Mouse (Mus musculus) heart, embryonic 11.5 days (tissue): ENCODE measurements at regions not wholly inside any gene's neighbourhood (a gene's known extent, or its start where the extent isn't known, plus 50 kb on each side); places are given as distances from the start of the nearest gene placed in this dataset.

Experiments
- ATAC-seq: fragments of 200-750 bp; cut with Nextera tagmentation; replicated peaks from 2 replicates; pipeline ENCODE4 v1.8.0; 2017; ENCODE audit warnings: moderate library complexity; ENCODE audit not compliant: insufficient number of reproducible peaks, low FRiP score, low TSS enrichment
- H3K27ac ChIP-seq: fragments of 300-500 bp; sonication (generic); 2 replicates; pipeline ENCODE4 v1.5.1; 2014; ENCODE audit warnings: mild to moderate bottlenecking, low read depth, low read length
- H3K27me3 ChIP-seq: fragments of 300-500 bp; sonication (generic); 2 replicates; pipeline ENCODE4 v1.6.1; 2014; ENCODE audit warnings: mild to moderate bottlenecking, low read length, mixed read lengths; ENCODE audit not compliant: control insufficient read depth, insufficient read depth
- H3K36me3 ChIP-seq: fragments of 300-500 bp; sonication (generic); 2 replicates; pipeline ENCODE4 v1.6.1; 2014; ENCODE audit warnings: mild to moderate bottlenecking, low read length, moderate library complexity, mixed read lengths; ENCODE audit not compliant: control insufficient read depth, insufficient read depth
- H3K4me1 ChIP-seq: fragments of 300-500 bp; sonication (generic); 2 replicates; pipeline ENCODE4 v1.6.1; 2014; ENCODE audit warnings: low read length; ENCODE audit not compliant: control insufficient read depth, insufficient read depth
- H3K4me2 ChIP-seq: fragments of 300-500 bp; sonication (generic); 2 replicates; pipeline ENCODE4 v1.6.1; 2014; ENCODE audit warnings: mild to moderate bottlenecking, moderate library complexity
- H3K4me3 ChIP-seq: fragments of 300-500 bp; sonication (generic); 2 replicates; pipeline ENCODE4 v1.5.1; 2014; ENCODE audit warnings: low read depth, low read length
- H3K9ac ChIP-seq: fragments of 300-500 bp; sonication (generic); 2 replicates; pipeline ENCODE4 v1.6.1; 2014; ENCODE audit warnings: mild to moderate bottlenecking, low read depth, low read length, moderate library complexity
- H3K9me3 ChIP-seq: fragments of 300-500 bp; sonication (generic); replicated peaks from 2 replicates; pipeline ENCODE4 v1.6.1; 2016; ENCODE audit warnings: low read length; ENCODE audit not compliant: control insufficient read depth
- WGBS: fragments of 180-500 bp; shearing (Covaris S2); extraction: QIAGEN DNeasy Blood & Tissue Kit; methylation state at CpG from one replicate; pipeline ENCODE4 v1.1.7; 2014; ENCODE audit not compliant: insufficient replicate concordance; 5-methylcytosine and 5-hydroxymethylcytosine counted together

- no peaks in the 10 kb centered on the region for H3K9me3 ChIP-seq
- H3K36me3 ChIP-seq = no peaks in the 10 kb centered on the region
- WGBS = 65% methylated on average over 2 of the region's 2 CpGs
- no peak overlapping the region for H3K4me2 ChIP-seq
- H3K4me1 ChIP-seq = no peaks in the 10 kb centered on the region
- no peak overlapping the region for H3K4me3 ChIP-seq
- no peaks in the 10 kb centered on the region for H3K27me3 ChIP-seq
- H3K27ac ChIP-seq = no peak overlapping the region
- no peak overlapping the region for H3K9ac ChIP-seq
- no peak for ATAC-seq
Measured at GRCm38 (mm10) chr5:129393150-129393549, 107.9 kb upstream of the Sfswap start.

GRCm38 (mm10) chr5:129393606-129394255, 107.3 kb upstream of the Sfswap start:
- 71% methylated on average over 9 of the region's 9 CpGs for WGBS
- H3K4me2 ChIP-seq = no peak overlapping the region
- H3K4me3 ChIP-seq = no peak overlapping the region
- ATAC-seq = no peak
- no peak overlapping the region for H3K27ac ChIP-seq
- H3K9ac ChIP-seq = no peak overlapping the region
- no peaks in the 10 kb centered on the region for H3K9me3 ChIP-seq
- no peaks in the 10 kb centered on the region for H3K36me3 ChIP-seq
- H3K4me1 ChIP-seq = no peaks in the 10 kb centered on the region
- no peaks in the 10 kb centered on the region for H3K27me3 ChIP-seq

GRCm38 (mm10) chr5:129394416-129394815, 106.6 kb upstream of the Sfswap start:
- H3K4me2 ChIP-seq = no peak overlapping the region
- no peaks in the 10 kb centered on the region for H3K36me3 ChIP-seq
- H3K27ac ChIP-seq = no peak overlapping the region
- WGBS = 67% methylated on average over 4 of the region's 4 CpGs
- no peak overlapping the region for H3K4me3 ChIP-seq
- H3K4me1 ChIP-seq = no peaks in the 10 kb centered on the region
- ATAC-seq = no peak
- H3K9ac ChIP-seq = no peak overlapping the region
- no peaks in the 10 kb centered on the region for H3K27me3 ChIP-seq
- no peaks in the 10 kb centered on the region for H3K9me3 ChIP-seq

- Histone ChIP-seq H3K36me3 (no peaks in the 10 kb centered on the region), H3K9me3 (no peaks in the 10 kb centered on the region), H3K4me3 (no peak overlapping the region), H3K4me2 (no peak overlapping the region), H3K9ac (no peak overlapping the region), H3K4me1 (no peaks in the 10 kb centered on the region), H3K27me3 (no peaks in the 10 kb centered on the region), H3K27ac (no peak overlapping the region)
- no peak for ATAC-seq
- WGBS = 78% methylated on average over 1 of the region's 1 CpGs
Measured at GRCm38 (mm10) chr5:129397311-129397710, 103.7 kb upstream of the Sfswap start.

DNA sequence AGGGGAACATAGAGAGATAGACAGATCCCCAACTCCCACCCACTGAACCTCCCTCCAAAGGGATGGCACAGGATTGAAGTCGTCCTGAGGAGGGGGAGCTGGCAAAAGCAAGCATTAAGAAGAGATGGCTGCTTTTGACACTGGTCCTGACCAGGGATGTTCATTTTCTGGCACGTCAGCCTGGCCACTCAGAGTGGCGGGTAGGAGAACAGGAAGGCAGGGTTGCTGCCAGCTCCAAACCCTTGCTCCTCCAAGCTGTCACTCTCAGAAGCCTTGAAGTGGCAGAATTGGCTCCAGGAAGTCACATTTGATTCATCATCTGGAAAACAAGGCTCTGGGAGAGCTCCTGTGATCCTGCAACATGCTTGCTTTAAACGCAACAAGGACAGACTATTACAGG, 94.8 kb upstream of the Sfswap start:
- Histone ChIP-seq H3K4me1 (no peaks in the 10 kb centered on the region), H3K4me2 (no peak overlapping the region), H3K27ac (no peak overlapping the region), H3K27me3 (no peaks in the 10 kb centered on the region), H3K4me3 (no peak overlapping the region), H3K9ac (no peak overlapping the region), H3K36me3 (no peaks in the 10 kb centered on the region), H3K9me3 (no peaks in the 10 kb centered on the region)
- 53% methylated on average over 4 of the region's 4 CpGs for WGBS
- ATAC-seq = no peak

DNA sequence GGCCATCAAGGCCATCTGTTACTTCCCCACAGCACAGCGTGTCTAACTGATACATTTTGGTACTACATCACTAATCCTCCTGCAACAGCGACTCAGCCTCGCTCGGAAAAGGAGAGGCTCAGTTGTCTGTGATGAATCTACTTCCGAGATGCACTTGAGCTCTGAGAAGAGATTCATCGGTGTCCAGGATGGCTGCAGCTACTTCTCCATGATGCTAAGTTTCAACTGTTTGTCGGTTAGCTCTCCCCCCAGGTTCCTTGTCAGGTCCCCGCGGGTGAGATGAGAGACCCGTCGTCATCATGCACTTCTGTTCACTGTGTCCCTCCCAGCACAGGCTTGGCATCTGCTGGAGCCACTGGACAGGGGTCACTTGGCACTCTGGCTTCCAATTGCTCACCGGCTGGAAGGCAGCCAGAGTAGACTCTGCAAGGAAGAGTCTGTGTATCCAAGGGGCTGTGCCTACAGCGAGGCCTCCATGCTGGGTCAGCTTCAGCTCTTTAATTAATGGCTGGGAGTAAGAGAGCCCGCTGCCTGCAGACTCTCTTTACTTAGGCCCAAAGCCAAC, 91.5 kb upstream of the Sfswap start:
- no peaks in the 10 kb centered on the region for H3K27me3 ChIP-seq
- no peak overlapping the region for H3K27ac ChIP-seq
- no peaks in the 10 kb centered on the region for H3K36me3 ChIP-seq
- H3K9ac ChIP-seq = no peak overlapping the region
- no peak overlapping the region for H3K4me2 ChIP-seq
- no peaks in the 10 kb centered on the region for H3K9me3 ChIP-seq
- no peak overlapping the region for H3K4me3 ChIP-seq
- WGBS = 69% methylated on average over 14 of the region's 14 CpGs
- no peak; the same call in 1 of the 2 replicates for ATAC-seq
- no peaks in the 10 kb centered on the region; the same call in 1 of the 2 replicates for H3K4me1 ChIP-seq

GRCm38 (mm10) chr5:129412161-129412560, 88.9 kb upstream of the Sfswap start:
- H3K4me3 ChIP-seq = no peak overlapping the region
- H3K4me2 ChIP-seq = no peak overlapping the region
- ATAC-seq = no peak
- 90% methylated on average over 6 of the region's 6 CpGs for WGBS
- H3K36me3 ChIP-seq = no peaks in the 10 kb centered on the region
- H3K9ac ChIP-seq = no peak overlapping the region
- H3K27me3 ChIP-seq = no peaks in the 10 kb centered on the region
- H3K9me3 ChIP-seq = no peaks in the 10 kb centered on the region
- no peak overlapping the region for H3K27ac ChIP-seq
- peaks cover 10% of the 10 kb centered on the region; the same call in 1 of the 2 replicates for H3K4me1 ChIP-seq

GRCm38 (mm10) chr5:129414960-129415706, 85.9 kb upstream of the Sfswap start:
- H3K9ac ChIP-seq = peak overlapping the region; percentile 67
- no peaks in the 10 kb centered on the region for H3K36me3 ChIP-seq
- peak; percentile 64 for ATAC-seq
- no peaks in the 10 kb centered on the region for H3K27me3 ChIP-seq
- peak overlapping the region; percentile 84 for H3K27ac ChIP-seq
- peak overlapping the region; percentile 19 for H3K4me3 ChIP-seq
- peak overlapping the region; percentile 54 for H3K4me2 ChIP-seq
- H3K9me3 ChIP-seq = no peaks in the 10 kb centered on the region
- H3K4me1 ChIP-seq = peaks cover 10% of the 10 kb centered on the region; the same call in 1 of the 2 replicates
- WGBS = 24% methylated on average over 12 of the region's 12 CpGs
